Mouse (Mus musculus): ENCODE measurements around the gene Plcxd3. TPM values are rescaled to one million over a fixed set of nuclear protein-coding genes. Genes with fewer than 3 reads are reported as not detected.
"Not testable (repeated sequence)": the region's sequence is repeated elsewhere in the genome, so short reads cannot be mapped to it uniquely, and the experiment has no call there.

The Plcxd3 gene
- polyA plus RNA-seq, 1 experiment from 2014 or later: 9.4 TPM

DNA sequence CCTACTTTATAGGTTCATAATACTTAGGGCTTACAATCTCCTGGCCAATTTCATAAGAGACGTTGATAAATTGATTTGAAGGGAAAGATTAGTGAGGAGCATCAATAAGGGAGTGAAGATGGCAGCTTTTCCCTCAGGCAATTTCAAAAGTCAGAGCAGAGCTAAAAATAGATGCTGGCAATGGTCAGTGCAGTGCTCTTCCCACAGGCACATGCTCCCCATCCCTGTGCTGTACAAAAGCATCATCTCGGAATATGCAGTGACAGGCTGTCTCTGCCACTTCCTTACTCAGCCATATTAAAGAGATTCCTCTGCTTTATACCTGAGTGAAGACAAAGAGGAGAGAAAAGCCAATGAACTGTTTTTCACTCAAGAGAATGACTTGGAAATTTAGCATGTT is 36.0 kb downstream of the Plcxd3 start:
- Histone ChIP-seq H3K36me3 (replicated peaks) (no peaks in the 10 kb centered on the region), H3K4me3 (no peak overlapping the region), H3K27ac (no peak overlapping the region), H3K4me1 (no peaks in the 10 kb centered on the region), H3K27me3 (ENCODE audit: poor library complexity, severe bottlenecking) (no peaks in the 10 kb centered on the region), H3K9me3 (no peaks in the 10 kb centered on the region)
- WGBS: 63% methylated on average over 2 of the region's 2 CpGs
- DNase-seq (ENCODE audit: extremely low spot score, low spot score): no peak

- Histone ChIP-seq H3K4me1 (peaks cover 4% of the 10 kb centered on the region; the same call in 1 of the 2 replicates), H3K27me3 (ENCODE audit: poor library complexity, severe bottlenecking) (no peaks in the 10 kb centered on the region), H3K4me3 (no peak overlapping the region), H3K9me3 (no peaks in the 10 kb centered on the region), H3K36me3 (replicated peaks) (no peaks in the 10 kb centered on the region), H3K27ac (no peak overlapping the region)
- no peak for DNase-seq (ENCODE audit: extremely low spot score, low spot score)
Measured at GRCm38 (mm10) chr15:4440081-4440480, 64.8 kb downstream of the Plcxd3 start.

DNA sequence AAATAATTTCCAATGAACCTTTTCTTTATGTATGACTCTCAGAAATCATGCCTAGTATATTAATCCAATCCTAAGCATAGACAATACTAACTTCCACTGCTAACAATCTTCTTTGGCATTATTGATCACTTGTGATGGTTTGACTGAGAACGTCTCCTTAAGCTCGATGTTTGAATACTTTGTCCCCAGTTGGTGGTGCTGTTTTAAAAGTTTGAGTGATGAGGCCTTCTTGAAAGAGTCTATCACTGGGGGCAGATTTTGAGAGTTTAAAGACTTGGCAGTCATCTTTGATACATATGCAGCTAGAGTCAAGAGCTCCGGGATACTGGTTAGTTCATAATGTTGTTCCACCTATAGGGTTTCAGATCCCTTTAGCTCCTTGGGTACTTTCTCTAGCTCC is 120.9 kb downstream of the Plcxd3 start:
- Histone ChIP-seq H3K36me3 (replicated peaks) (no peaks in the 10 kb centered on the region), H3K4me3 (no peak overlapping the region), H3K9me3 (no peaks in the 10 kb centered on the region), H3K27me3 (ENCODE audit: poor library complexity, severe bottlenecking) (no peaks in the 10 kb centered on the region), H3K4me1 (0 out of 2 replicates have a peak, but pooled peaks cover 3% of the 10 kb centered on the region), H3K27ac (no peak overlapping the region)
- DNase-seq (ENCODE audit: extremely low spot score, low spot score): no peak
- 88% methylated on average over 3 of the region's 3 CpGs for WGBS

DNA sequence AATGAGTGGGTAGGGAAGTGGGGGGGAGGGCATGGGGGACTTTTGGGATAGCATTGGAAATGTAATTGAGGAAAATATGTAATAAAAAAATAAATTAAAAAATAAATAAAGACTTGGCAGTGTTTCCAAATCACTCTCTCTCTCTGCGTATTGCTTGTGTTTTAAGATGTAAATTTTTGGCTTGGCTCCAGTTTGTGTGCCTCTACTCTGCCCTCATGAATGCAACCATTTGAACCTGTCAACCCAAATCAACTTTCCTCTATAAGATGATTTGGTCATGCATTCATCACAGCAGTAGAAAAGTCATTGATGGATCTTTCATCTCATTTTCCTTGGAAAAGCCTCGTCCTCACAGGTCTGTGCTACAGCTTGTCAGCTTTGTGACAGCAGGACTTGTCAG is 121.7 kb downstream of the Plcxd3 start:
- WGBS: 81% methylated on average over 2 of the region's 2 CpGs
- DNase-seq (ENCODE audit: extremely low spot score, low spot score): no peak
- Histone ChIP-seq H3K4me1 (0 out of 2 replicates have a peak, but pooled peaks cover 3% of the 10 kb centered on the region), H3K27ac (no peak overlapping the region), H3K27me3 (ENCODE audit: poor library complexity, severe bottlenecking) (no peaks in the 10 kb centered on the region), H3K36me3 (replicated peaks) (no peaks in the 10 kb centered on the region), H3K4me3 (no peak overlapping the region), H3K9me3 (no peaks in the 10 kb centered on the region)

GRCm38 (mm10) chr15:4498036-4498435 is 122.7 kb downstream of the Plcxd3 start:
- WGBS: 91% methylated on average over 3 of the region's 3 CpGs
- H3K4me3 ChIP-seq: no peak overlapping the region
- H3K27ac ChIP-seq: no peak overlapping the region
- no peaks in the 10 kb centered on the region for H3K27me3 ChIP-seq (ENCODE audit: poor library complexity, severe bottlenecking)
- 0 out of 2 replicates have a peak, but pooled peaks cover 3% of the 10 kb centered on the region for H3K4me1 ChIP-seq
- H3K36me3 ChIP-seq (replicated peaks): no peaks in the 10 kb centered on the region
- no peak for DNase-seq (ENCODE audit: extremely low spot score, low spot score)
- H3K9me3 ChIP-seq: no peaks in the 10 kb centered on the region

GRCm38 (mm10) chr15:4503366-4503765 is 128.1 kb downstream of the Plcxd3 start:
- DNase-seq (ENCODE audit: extremely low spot score, low spot score): no peak
- no peak overlapping the region for H3K4me3 ChIP-seq
- 94% methylated on average over 3 of the region's 3 CpGs for WGBS
- H3K27ac ChIP-seq: no peak overlapping the region
- no peaks in the 10 kb centered on the region for H3K9me3 ChIP-seq
- 0 out of 2 replicates have a peak, but pooled peaks cover 3% of the 10 kb centered on the region for H3K4me1 ChIP-seq
- H3K27me3 ChIP-seq (ENCODE audit: poor library complexity, severe bottlenecking): no peaks in the 10 kb centered on the region
- no peaks in the 10 kb centered on the region for H3K36me3 ChIP-seq (replicated peaks)

DNA sequence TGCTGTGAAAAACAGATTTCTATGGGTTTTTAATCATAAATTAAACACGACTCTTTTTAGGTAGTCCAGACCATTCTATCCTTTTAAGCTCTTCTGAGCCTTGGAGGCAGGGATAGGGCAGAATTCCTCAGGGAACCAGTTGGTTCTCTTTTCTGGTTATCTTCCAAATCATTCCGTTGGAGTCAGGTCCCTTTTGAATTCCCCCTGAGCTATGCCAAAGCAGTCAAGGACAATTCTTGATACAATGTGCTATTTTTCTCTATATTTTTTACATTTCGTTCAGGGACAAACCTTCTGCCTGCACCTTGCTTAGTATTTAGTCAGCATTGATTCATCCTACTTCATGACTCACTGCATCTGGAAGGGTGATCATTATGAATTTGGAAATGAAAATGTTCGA is 128.5 kb downstream of the Plcxd3 start:
- no peaks in the 10 kb centered on the region for H3K27me3 ChIP-seq (ENCODE audit: poor library complexity, severe bottlenecking)
- H3K36me3 ChIP-seq (replicated peaks): no peaks in the 10 kb centered on the region
- DNase-seq (ENCODE audit: extremely low spot score, low spot score): no peak
- no peaks in the 10 kb centered on the region for H3K9me3 ChIP-seq
- no peak overlapping the region for H3K27ac ChIP-seq
- H3K4me3 ChIP-seq: no peak overlapping the region
- WGBS: 84% methylated on average over 4 of the region's 4 CpGs
- 0 out of 2 replicates have a peak, but pooled peaks cover 3% of the 10 kb centered on the region for H3K4me1 ChIP-seq

DNA sequence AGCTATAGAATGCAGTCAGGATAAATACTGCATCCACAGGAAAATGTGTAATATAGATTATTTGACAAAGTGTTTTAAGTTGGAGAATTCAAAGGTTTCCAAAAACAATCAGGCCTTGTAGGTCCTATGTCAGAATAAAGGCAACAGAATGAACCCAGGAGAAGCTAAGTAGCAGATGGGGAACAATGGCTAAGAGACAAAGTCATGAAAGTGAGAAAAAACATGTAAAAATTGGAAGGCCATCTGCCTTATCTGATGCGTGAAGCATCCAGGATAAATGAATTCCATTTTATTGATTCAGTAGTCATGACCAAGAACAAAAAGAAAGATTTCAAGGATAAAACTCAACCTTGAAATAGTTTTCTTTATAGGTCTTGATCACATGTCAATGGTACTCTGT is 139.4 kb downstream of the Plcxd3 start:
- 91% methylated on average over 1 of the region's 1 CpGs for WGBS
- H3K36me3 ChIP-seq (replicated peaks): no peaks in the 10 kb centered on the region
- DNase-seq (ENCODE audit: extremely low spot score, low spot score): no peak
- H3K4me1 ChIP-seq: no peaks in the 10 kb centered on the region
- H3K9me3 ChIP-seq: no peaks in the 10 kb centered on the region
- no peak overlapping the region for H3K27ac ChIP-seq
- H3K4me3 ChIP-seq: no peak overlapping the region
- H3K27me3 ChIP-seq (ENCODE audit: poor library complexity, severe bottlenecking): no peaks in the 10 kb centered on the region

GRCm38 (mm10) chr15:4524598-4524997 is 149.3 kb downstream of the Plcxd3 start:
- Histone ChIP-seq H3K4me1 (no peaks in the 10 kb centered on the region), H3K27ac (no peak overlapping the region), H3K36me3 (replicated peaks) (no peaks in the 10 kb centered on the region), H3K9me3 (no peaks in the 10 kb centered on the region), H3K27me3 (ENCODE audit: poor library complexity, severe bottlenecking) (no peaks in the 10 kb centered on the region), H3K4me3 (no peak overlapping the region)
- DNase-seq (ENCODE audit: extremely low spot score, low spot score): no peak
- WGBS: 85% methylated on average over 3 of the region's 3 CpGs

- DNase-seq (ENCODE audit: extremely low spot score, low spot score): no peak
- 89% methylated on average over 2 of the region's 2 CpGs for WGBS
Measured at GRCm38 (mm10) chr15:4533700-4534099, 158.4 kb downstream of the Plcxd3 start.

GRCm38 (mm10) chr15:4559121-4559520 is 183.8 kb downstream of the Plcxd3 start:
- H3K36me3 ChIP-seq (replicated peaks): no peaks in the 10 kb centered on the region
- WGBS: 85% methylated on average over 5 of the region's 5 CpGs

More at GRCm38 (mm10) chr15:4533700-4534099, 158.4 kb downstream of the Plcxd3 start:
- H3K4me1 ChIP-seq: no peaks in the 10 kb centered on the region
- no peaks in the 10 kb centered on the region for H3K36me3 ChIP-seq (replicated peaks)
- no peak overlapping the region for H3K27ac ChIP-seq
- no peak overlapping the region for H3K4me3 ChIP-seq
- H3K9me3 ChIP-seq: no peaks in the 10 kb centered on the region
- H3K27me3 ChIP-seq (ENCODE audit: poor library complexity, severe bottlenecking): no peaks in the 10 kb centered on the region

GRCm38 (mm10) chr15:4561431-4561970 is 186.2 kb downstream of the Plcxd3 start:
- Histone ChIP-seq H3K27me3 (ENCODE audit: poor library complexity, severe bottlenecking) (no peaks in the 10 kb centered on the region), H3K4me1 (no peaks in the 10 kb centered on the region), H3K9me3 (no peaks in the 10 kb centered on the region), H3K36me3 (replicated peaks) (no peaks in the 10 kb centered on the region), H3K27ac (no peak overlapping the region), H3K4me3 (no peak overlapping the region)
- no peak for DNase-seq (ENCODE audit: extremely low spot score, low spot score)
- 78% methylated on average over 6 of the region's 6 CpGs for WGBS

More at GRCm38 (mm10) chr15:4559121-4559520, 183.8 kb downstream of the Plcxd3 start:
- H3K4me3 ChIP-seq: no peak overlapping the region
- no peak for DNase-seq (ENCODE audit: extremely low spot score, low spot score)
- H3K4me1 ChIP-seq: no peaks in the 10 kb centered on the region
- no peaks in the 10 kb centered on the region for H3K9me3 ChIP-seq
- H3K27me3 ChIP-seq (ENCODE audit: poor library complexity, severe bottlenecking): no peaks in the 10 kb centered on the region
- no peak overlapping the region for H3K27ac ChIP-seq

GRCm38 (mm10) chr15:4595521-4595920 is 220.2 kb downstream of the Plcxd3 start:
- H3K4me1 ChIP-seq; H3K27ac ChIP-seq; H3K9me3 ChIP-seq; H3K4me3 ChIP-seq; H3K27me3 ChIP-seq (ENCODE audit: poor library complexity, severe bottlenecking); H3K36me3 ChIP-seq (replicated peaks); DNase-seq (ENCODE audit: extremely low spot score, low spot score): not testable (repeated sequence)
- WGBS: 95% methylated on average over 8 of the region's 8 CpGs

GRCm38 (mm10) chr15:4598661-4599060 is 223.4 kb downstream of the Plcxd3 start:
- H3K4me1 ChIP-seq; H3K27ac ChIP-seq; H3K9me3 ChIP-seq; H3K36me3 ChIP-seq (replicated peaks); DNase-seq (ENCODE audit: extremely low spot score, low spot score); H3K27me3 ChIP-seq (ENCODE audit: poor library complexity, severe bottlenecking); H3K4me3 ChIP-seq: not testable (repeated sequence)
- WGBS: 92% methylated on average over 8 of the region's 8 CpGs

Data from forebrain, embryonic 10.5 days (tissue).